Mouse (Mus musculus) forebrain, embryonic 13.5 days (tissue): ENCODE results near the gene Prrc2a. TPM values are rescaled to one million over a fixed set of nuclear protein-coding genes. Genes with fewer than 3 reads are reported as not detected.

ENCODE experiments used
- ATAC-seq: fragments of 200-750 bp; cut with Nextera tagmentation; 2 replicates; pipeline ENCODE4 v1.8.0; 2017
- H3K27ac ChIP-seq: fragments of 300-500 bp; sonication (generic); 2 replicates; pipeline ENCODE4 v1.5.1; 2015; ENCODE audit warnings: inconsistent platforms, mild to moderate bottlenecking, moderate library complexity
- H3K27me3 ChIP-seq: fragments of 300-500 bp; sonication (generic); 2 replicates; pipeline ENCODE4 v1.6.1; 2015; ENCODE audit warnings: mild to moderate bottlenecking, inconsistent platforms
- H3K36me3 ChIP-seq: fragments of 300-500 bp; sonication (generic); 2 replicates; pipeline ENCODE4 v1.6.1; 2015; ENCODE audit warnings: mild to moderate bottlenecking, inconsistent platforms; ENCODE audit not compliant: poor library complexity, severe bottlenecking
- H3K4me1 ChIP-seq: fragments of 300-500 bp; sonication (generic); 2 replicates; pipeline ENCODE4 v1.6.1; 2015; ENCODE audit warnings: inconsistent platforms
- H3K4me2 ChIP-seq: fragments of 300-500 bp; sonication (generic); 2 replicates; pipeline ENCODE4 v1.6.1; 2015; ENCODE audit warnings: inconsistent platforms, mild to moderate bottlenecking, moderate library complexity
- H3K4me3 ChIP-seq: fragments of 300-500 bp; sonication (generic); 2 replicates; pipeline ENCODE4 v1.5.1; 2015; ENCODE audit warnings: mild to moderate bottlenecking, inconsistent platforms
- H3K9ac ChIP-seq: fragments of 300-500 bp; sonication (generic); 2 replicates; pipeline ENCODE4 v1.6.1; 2015; ENCODE audit warnings: mild to moderate bottlenecking, inconsistent platforms
- H3K9me3 ChIP-seq: fragments of 300-500 bp; sonication (generic); replicated peaks from 2 replicates; pipeline ENCODE4 v1.6.1; 2016; ENCODE audit warnings: inconsistent platforms
- WGBS: fragments of 180-500 bp; shearing (Covaris S2); methylation state at CpG from one replicate; pipeline ENCODE4 v1.1.7; 2015; 5-methylcytosine and 5-hydroxymethylcytosine counted together
- microRNA-seq: library from miRNA; unstranded; fragments of <30 nt; microRNA quantifications from one replicate; pipeline ENCODE4, GENCODE M21; 2016
- polyA plus RNA-seq: library from polyadenylated mRNA; unstranded; fragments of >200 nt; fragmentation: Nextera tagmentation; extraction: Ambion mirVana; gene quantifications from 2 replicates; pipeline ENCODE4 v1.2.1, GENCODE M21; 2015

The Prrc2a gene
- polyA plus RNA-seq, 1 experiment from 2014 or later: 213 TPM

- peaks cover 42% of the 10 kb centered on the region for H3K36me3 ChIP-seq
- WGBS: 82% methylated on average over 6 of the region's 6 CpGs
- H3K27ac ChIP-seq: no peak overlapping the region
- H3K9me3 ChIP-seq: no peaks in the 10 kb centered on the region
- 0 out of 2 replicates have a peak overlapping the region, but pooled peaks have one; percentile 4 for H3K9ac ChIP-seq
- no peak overlapping the region for H3K4me2 ChIP-seq
- peaks cover 7% of the 10 kb centered on the region for H3K4me1 ChIP-seq
- H3K4me3 ChIP-seq: no peak overlapping the region
- no peak for ATAC-seq
- H3K27me3 ChIP-seq: no peaks in the 10 kb centered on the region
These were observed 59.9 kb downstream of the Prrc2a start for GRCm38 (mm10) chr17:35104754-35105153.

GRCm38 (mm10) chr17:35104079-35104478 is 60.6 kb downstream of the Prrc2a start:
- peaks cover 7% of the 10 kb centered on the region for H3K4me1 ChIP-seq
- ATAC-seq: no peak
- 89% methylated on average over 7 of the region's 7 CpGs for WGBS
- H3K27me3 ChIP-seq: no peaks in the 10 kb centered on the region
- H3K36me3 ChIP-seq: peaks cover 49% of the 10 kb centered on the region
- H3K27ac ChIP-seq: no peak overlapping the region
- peak overlapping the region; percentile 4; the same call in 1 of the 2 replicates for H3K9ac ChIP-seq
- no peak overlapping the region for H3K4me2 ChIP-seq
- H3K9me3 ChIP-seq: no peaks in the 10 kb centered on the region
- H3K4me3 ChIP-seq: no peak overlapping the region

- WGBS: 80% methylated on average over 6 of the region's 6 CpGs
These were observed 61.4 kb downstream of the Prrc2a start for GRCm38 (mm10) chr17:35103221-35103690.

GRCm38 (mm10) chr17:35102299-35102698 is 62.4 kb downstream of the Prrc2a start:
- Histone ChIP-seq H3K36me3 (peaks cover 66% of the 10 kb centered on the region), H3K27ac (no peak overlapping the region)
- WGBS: 74% methylated on average over 8 of the region's 8 CpGs

More at GRCm38 (mm10) chr17:35103221-35103690, 61.4 kb downstream of the Prrc2a start:
- ATAC-seq: no peak
- Histone ChIP-seq H3K4me2 (no peak overlapping the region), H3K36me3 (peaks cover 57% of the 10 kb centered on the region), H3K9ac (no peak overlapping the region), H3K27me3 (no peaks in the 10 kb centered on the region), H3K4me1 (peaks cover 7% of the 10 kb centered on the region), H3K9me3 (no peaks in the 10 kb centered on the region), H3K27ac (no peak overlapping the region), H3K4me3 (no peak overlapping the region)

GRCm38 (mm10) chr17:35101161-35101560 is 63.5 kb downstream of the Prrc2a start:
- no peak for ATAC-seq
- Histone ChIP-seq H3K27ac (no peak overlapping the region), H3K9ac (no peak overlapping the region), H3K4me3 (no peak overlapping the region), H3K36me3 (peaks cover 77% of the 10 kb centered on the region), H3K9me3 (no peaks in the 10 kb centered on the region), H3K4me1 (peaks cover 5% of the 10 kb centered on the region), H3K4me2 (no peak overlapping the region), H3K27me3 (no peaks in the 10 kb centered on the region)
- 94% methylated on average over 11 of the region's 11 CpGs for WGBS

More at GRCm38 (mm10) chr17:35102299-35102698, 62.4 kb downstream of the Prrc2a start:
- no peaks in the 10 kb centered on the region for H3K9me3 ChIP-seq
- H3K4me2 ChIP-seq: no peak overlapping the region
- ATAC-seq: no peak
- 0 out of 2 replicates have a peak overlapping the region, but pooled peaks have one; percentile 12 for H3K9ac ChIP-seq
- H3K4me3 ChIP-seq: no peak overlapping the region
- peaks cover 7% of the 10 kb centered on the region for H3K4me1 ChIP-seq
- H3K27me3 ChIP-seq: no peaks in the 10 kb centered on the region

GRCm38 (mm10) chr17:35100196-35100765 is 64.4 kb downstream of the Prrc2a start:
- H3K36me3 ChIP-seq: peaks cover 86% of the 10 kb centered on the region
- ATAC-seq: no peak
- no peak overlapping the region for H3K4me2 ChIP-seq
- H3K27ac ChIP-seq: no peak overlapping the region
- H3K27me3 ChIP-seq: no peaks in the 10 kb centered on the region
- no peaks in the 10 kb centered on the region for H3K9me3 ChIP-seq
- no peaks in the 10 kb centered on the region for H3K4me1 ChIP-seq
- H3K4me3 ChIP-seq: no peak overlapping the region
- no peak overlapping the region for H3K9ac ChIP-seq
- 72% methylated on average over 10 of the region's 10 CpGs for WGBS

Small RNA genes lying within 50 kb of the gene (microRNA-seq; reads per million reads assigned to microRNA genes)
- gene Mir6973a: not detected
- not detected for gene Mir6974

Other genes starting within 250 kb of the Prrc2a start
- 18.0 and 18.7 TPM in 2 replicates for gene Neu1, start 233.6 kb downstream of the Prrc2a start, polyA plus RNA-seq
- 0.10 and 0.12 TPM in 2 replicates for gene Hspa1b, start 205.7 kb downstream of the Prrc2a start, polyA plus RNA-seq
- gene Gm20481, start 195.0 kb downstream of the Prrc2a start, polyA plus RNA-seq: not detected in 2 replicates
- 1.5 and 1.6 TPM in 2 replicates for gene Hspa1a, start 192.7 kb downstream of the Prrc2a start, polyA plus RNA-seq
- 1.00 and 1.3 TPM in 2 replicates for gene Hspa1l, start 192.2 kb downstream of the Prrc2a start, polyA plus RNA-seq
- 203 and 213 TPM in 2 replicates for gene Lsm2, start 183.0 kb downstream of the Prrc2a start, polyA plus RNA-seq
- gene Vars, start 163.9 kb downstream of the Prrc2a start, polyA plus RNA-seq: 88.4 and 104 TPM in 2 replicates
- gene Vwa7, start 148.3 kb downstream of the Prrc2a start, polyA plus RNA-seq: 0.18 and 0.20 TPM in 2 replicates
- gene Sapcd1, start 136.9 kb downstream of the Prrc2a start, polyA plus RNA-seq: 7.2 and 7.8 TPM in 2 replicates
- 4.5 and 5.9 TPM in 2 replicates for gene Msh5, start 118.2 kb downstream of the Prrc2a start, polyA plus RNA-seq
- 141 and 147 TPM in 2 replicates for gene Clic1, start 114.9 kb downstream of the Prrc2a start, polyA plus RNA-seq
- 543 and 566 TPM in 2 replicates for gene Ddah2, start 105.9 kb downstream of the Prrc2a start, polyA plus RNA-seq
- gene Ly6g6c, start 99.5 kb downstream of the Prrc2a start, polyA plus RNA-seq: not detected in 2 replicates
- gene Mpig6b, start 98.7 kb downstream of the Prrc2a start, polyA plus RNA-seq: 0.29 and 0.56 TPM in 2 replicates
- gene Ly6g6e, start 88.0 kb downstream of the Prrc2a start, polyA plus RNA-seq: 1.7 and 2.3 TPM in 2 replicates
- 0.58 and 0.81 TPM in 2 replicates for gene Ly6g6d, start 86.8 kb downstream of the Prrc2a start, polyA plus RNA-seq
- 0.25 TPM in 1 of 2 replicates, not detected in the other for gene Ly6g6f, start 79.3 kb downstream of the Prrc2a start, polyA plus RNA-seq
- 74.9 and 77.6 TPM in 2 replicates for gene Abhd16a, start 75.6 kb downstream of the Prrc2a start, polyA plus RNA-seq
- not detected in 2 replicates for gene Ly6g5c, start 56.6 kb downstream of the Prrc2a start, polyA plus RNA-seq
- 1.2 and 1.3 TPM in 2 replicates for gene Ly6g5b, start 49.5 kb downstream of the Prrc2a start, polyA plus RNA-seq
- gene Gpank1, start 43.4 kb downstream of the Prrc2a start, polyA plus RNA-seq: 32.4 and 33.3 TPM in 2 replicates
- 339 and 356 TPM in 2 replicates for gene Csnk2b, start 42.8 kb downstream of the Prrc2a start, polyA plus RNA-seq
- gene D17H6S53E, start 38.5 kb downstream of the Prrc2a start, polyA plus RNA-seq: 8.3 and 8.6 TPM in 2 replicates
- gene Apom, start 32.8 kb downstream of the Prrc2a start, polyA plus RNA-seq: 0.93 and 0.99 TPM in 2 replicates
- gene Bag6, start 29.7 kb downstream of the Prrc2a start, polyA plus RNA-seq: 82.5 and 82.6 TPM in 2 replicates
- 5.6 and 6.0 TPM in 2 replicates for gene Aif1, start 11.2 kb upstream of the Prrc2a start, polyA plus RNA-seq
- gene Lst1, start 23.5 kb upstream of the Prrc2a start, polyA plus RNA-seq: 3.5 and 4.2 TPM in 2 replicates
- 0.20 TPM in 1 of 2 replicates, not detected in the other for gene Ltb, start 29.5 kb upstream of the Prrc2a start, polyA plus RNA-seq
- not detected in 2 replicates for gene Tnf, start 37.1 kb upstream of the Prrc2a start, polyA plus RNA-seq
- 0.16 TPM in 1 of 2 replicates, not detected in the other for gene Lta, start 40.5 kb upstream of the Prrc2a start, polyA plus RNA-seq
- gene Gm16181, start 55.9 kb upstream of the Prrc2a start, polyA plus RNA-seq: 0.37 and 0.59 TPM in 2 replicates
- 20.8 and 24.3 TPM in 2 replicates for gene Atp6v1g2, start 68.8 kb upstream of the Prrc2a start, polyA plus RNA-seq
- gene Nfkbil1, start 70.9 kb upstream of the Prrc2a start, polyA plus RNA-seq: 10.5 and 11.2 TPM in 2 replicates
- 592 and 632 TPM in 2 replicates for gene Ddx39b, start 76.8 kb upstream of the Prrc2a start, polyA plus RNA-seq
- 37.7 and 45.8 TPM in 2 replicates for gene H2-D1, start 97.8 kb upstream of the Prrc2a start, polyA plus RNA-seq
- not detected in 2 replicates for gene H2-Q1, start 155.5 kb upstream of the Prrc2a start, polyA plus RNA-seq
- 0.14 and 0.15 TPM in 2 replicates for gene H2-Q2, start 177.3 kb upstream of the Prrc2a start, polyA plus RNA-seq
- gene H2-Q4, start 214.7 kb upstream of the Prrc2a start, polyA plus RNA-seq: 0.89 and 1.2 TPM in 2 replicates